Mouse (Mus musculus) layer of hippocampus, postnatal 36 days (tissue): Measurements from ENCODE around the gene Pdzd9. TPM values are rescaled to one million over a fixed set of nuclear protein-coding genes. Genes with fewer than 3 reads are reported as not detected.
A peak's percentile ranks its signal among the peaks of the same experiment; 100 is the strongest.
"Not testable (repeated sequence)": the region's sequence is repeated elsewhere in the genome, so short reads cannot be mapped to it uniquely, and the experiment has no call there.

Experiments
- DNase-seq, 2 experiments: peaks; one replicate each; pipeline ENCODE4 v3.0.0; 2022
- total RNA-seq, 2 experiments: library from RNA; stranded (reverse); gene quantifications; 2 replicates each; pipeline ENCODE4 v1.2.3; 2021

The Pdzd9 gene
- total RNA-seq = not detected

DNA sequence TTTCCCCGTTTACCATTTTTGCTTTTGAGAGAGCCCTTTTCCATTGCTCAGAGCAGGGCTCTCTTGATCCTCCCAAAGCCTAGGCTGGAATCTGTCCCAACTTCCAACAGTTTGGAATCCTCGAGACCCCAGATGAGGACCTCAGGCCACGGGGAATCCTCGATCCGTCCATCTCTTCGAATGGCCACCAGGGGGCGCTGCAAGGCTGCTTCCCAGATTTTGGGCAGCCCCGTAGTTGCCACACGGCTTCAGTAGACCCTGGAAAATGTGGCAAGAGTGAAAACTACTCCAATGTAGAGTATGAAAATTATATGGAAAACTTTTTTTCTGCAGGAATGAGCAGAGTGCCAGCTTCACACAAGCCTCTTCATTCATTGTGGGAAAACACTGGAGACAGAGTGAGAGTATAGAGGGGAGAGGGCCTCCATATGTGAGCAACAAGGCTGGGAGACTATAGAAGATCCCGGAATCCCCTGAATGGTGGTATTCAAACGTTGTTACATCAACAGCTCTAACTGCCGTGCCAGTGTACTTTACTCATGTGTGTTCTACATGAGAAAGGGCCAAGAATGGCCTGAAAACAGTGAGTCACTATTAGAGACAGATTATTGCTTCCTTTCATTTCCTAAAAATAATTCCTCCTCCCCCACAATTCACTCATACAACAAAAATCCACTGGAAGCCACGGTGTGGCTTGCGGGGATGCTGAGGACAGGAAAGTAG, at the start of gene Pdzd9:
Gene Pdzd9 (minus strand): TSS at position 191 of the 723 bp plus-strand sequence.
- peak; percentile 62 to 67 for DNase-seq

DNA sequence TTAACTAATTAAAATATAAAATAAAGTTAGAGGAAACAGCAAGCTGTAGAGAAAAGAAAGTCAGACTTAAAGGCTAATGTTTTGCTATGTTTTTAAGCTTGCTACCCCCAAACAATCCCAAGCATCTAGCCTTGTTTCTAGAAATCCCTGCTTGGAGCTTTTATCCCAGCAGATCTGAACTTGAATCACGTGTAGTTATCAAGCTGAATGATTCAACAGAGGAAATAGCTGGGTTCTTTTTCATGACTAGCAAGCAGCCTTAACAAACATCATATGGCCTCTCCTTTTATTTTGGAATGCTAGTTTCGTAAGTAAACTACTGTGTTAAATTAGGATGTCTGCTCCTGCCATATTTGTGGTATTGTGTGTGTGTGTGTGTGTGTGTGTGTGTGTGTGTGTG, 47.1 kb upstream of the Pdzd9 start:
- no peak for DNase-seq

DNA sequence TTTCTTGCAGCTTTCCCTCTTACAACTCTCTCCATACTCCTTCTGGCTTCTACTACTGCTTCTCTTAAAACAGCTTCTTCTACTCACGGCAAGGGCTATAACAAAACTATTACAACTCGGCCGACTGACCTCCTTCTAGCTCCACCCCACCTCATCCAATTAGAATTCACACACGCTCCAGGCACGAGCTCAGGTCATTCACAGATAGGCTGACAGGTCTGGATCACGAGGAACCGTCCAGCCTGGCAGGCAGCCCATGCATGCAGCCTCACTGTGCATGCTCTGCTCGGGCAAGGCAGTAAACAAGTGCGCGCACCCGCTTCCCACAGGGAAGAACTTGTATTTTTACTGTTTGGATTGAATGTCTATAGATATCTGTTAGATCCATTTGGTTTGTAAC, 43.8 kb upstream of the Pdzd9 start:
- DNase-seq = not testable (repeated sequence)

GRCm38 (mm10) chr7:120713225-120713624, 43.1 kb upstream of the Pdzd9 start:
- DNase-seq = no peak

DNA sequence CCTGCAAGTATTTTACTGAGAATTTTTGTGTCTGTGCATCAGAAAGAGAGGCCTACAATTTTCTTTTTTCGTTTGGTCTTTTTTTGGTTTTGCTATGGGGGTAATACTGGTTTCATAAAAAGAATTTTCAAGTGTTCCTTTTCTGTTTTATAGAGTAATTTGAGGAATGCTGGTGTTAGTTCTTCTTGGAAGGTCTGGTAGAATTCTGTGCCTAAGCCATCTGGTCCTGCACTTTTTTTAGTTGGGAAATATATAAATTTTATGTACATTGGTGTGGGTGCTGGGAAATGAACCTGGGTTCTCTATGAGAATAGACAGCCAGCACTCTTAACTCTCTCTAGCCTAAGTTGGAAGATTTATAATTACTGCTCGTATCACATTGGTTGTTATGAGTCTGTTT, 41.9 kb upstream of the Pdzd9 start:
- DNase-seq = no peak

DNA sequence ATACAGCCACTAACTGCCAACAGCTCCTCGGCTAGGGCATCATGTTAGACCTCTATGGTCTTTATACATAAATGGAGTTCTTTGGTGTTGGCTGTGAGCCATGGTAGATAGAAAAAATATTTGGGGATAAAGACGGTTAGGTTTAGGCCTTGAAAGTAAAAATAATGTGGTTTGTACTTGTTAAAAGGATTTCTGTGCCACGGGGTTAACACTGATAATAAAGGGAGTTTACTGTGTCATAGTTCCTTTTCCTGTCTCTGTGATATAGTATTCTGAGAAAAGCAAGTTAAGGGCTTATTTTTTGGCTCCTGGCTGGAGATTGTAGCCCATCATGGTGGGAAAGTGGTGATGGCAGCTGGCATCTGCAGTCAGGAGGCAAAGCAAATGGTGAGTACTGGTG, 33.7 kb upstream of the Pdzd9 start:
- no peak for DNase-seq

DNA sequence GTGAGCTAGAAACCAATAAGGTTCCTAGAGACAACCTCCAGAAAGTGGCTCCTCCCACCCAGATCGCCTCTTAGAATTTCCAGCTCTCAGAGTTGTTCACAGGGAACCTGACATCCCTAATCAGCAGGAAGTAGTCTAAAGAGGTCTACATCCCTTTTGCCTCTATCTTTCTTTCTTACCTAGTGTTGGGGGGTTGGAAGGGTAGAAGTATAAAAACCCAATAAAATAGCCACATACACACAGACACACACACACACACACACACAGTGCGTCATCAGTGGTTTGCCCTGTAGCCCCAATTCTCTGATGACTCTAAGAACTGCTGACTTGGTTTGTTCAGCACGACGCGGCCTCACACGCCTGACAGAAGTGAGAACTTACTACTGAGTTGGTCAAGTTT, 29.4 kb upstream of the Pdzd9 start:
- no peak for DNase-seq

DNA sequence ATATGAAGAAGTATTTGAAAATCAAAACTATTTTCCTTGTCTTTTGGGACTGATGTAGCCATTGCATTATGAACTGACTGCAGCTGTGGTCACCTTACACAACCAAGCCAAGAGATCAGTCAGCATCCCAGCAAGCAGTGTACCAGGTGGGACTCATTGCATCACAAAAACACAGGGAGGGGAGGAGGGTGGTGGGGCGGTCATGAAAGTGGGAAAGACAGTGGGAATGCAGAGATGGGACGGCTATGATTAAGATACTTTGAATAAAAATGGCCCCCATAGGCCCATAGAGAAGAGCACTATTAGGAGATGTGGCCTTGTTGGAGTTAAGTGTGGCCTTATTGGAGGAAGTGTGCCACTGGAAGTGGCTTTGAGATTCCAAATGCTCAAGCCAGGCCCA, 26.2 kb upstream of the Pdzd9 start:
- DNase-seq = no peak

DNA sequence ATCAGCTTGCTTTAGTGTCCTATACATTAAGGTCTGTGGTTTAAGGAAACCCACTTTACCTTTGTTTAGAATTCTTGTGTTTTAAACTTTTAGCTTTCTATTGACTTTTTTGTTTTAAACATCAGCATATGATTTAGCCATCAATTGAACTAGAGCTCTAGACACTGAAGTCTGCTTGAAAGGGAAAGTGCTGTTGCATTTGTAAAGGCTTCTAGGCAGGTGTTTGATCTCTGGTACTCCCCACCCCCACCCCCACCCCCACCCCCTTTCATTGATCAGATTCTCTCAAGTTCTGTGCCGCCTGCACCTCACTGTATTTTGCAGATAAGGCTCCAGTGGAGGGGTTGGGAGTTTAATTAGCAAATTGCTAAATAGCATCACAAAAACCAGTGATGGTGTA, 25.5 kb upstream of the Pdzd9 start:
- no peak for DNase-seq

- no peak for DNase-seq
Measured at GRCm38 (mm10) chr7:120695196-120695595, 25.1 kb upstream of the Pdzd9 start.

DNA sequence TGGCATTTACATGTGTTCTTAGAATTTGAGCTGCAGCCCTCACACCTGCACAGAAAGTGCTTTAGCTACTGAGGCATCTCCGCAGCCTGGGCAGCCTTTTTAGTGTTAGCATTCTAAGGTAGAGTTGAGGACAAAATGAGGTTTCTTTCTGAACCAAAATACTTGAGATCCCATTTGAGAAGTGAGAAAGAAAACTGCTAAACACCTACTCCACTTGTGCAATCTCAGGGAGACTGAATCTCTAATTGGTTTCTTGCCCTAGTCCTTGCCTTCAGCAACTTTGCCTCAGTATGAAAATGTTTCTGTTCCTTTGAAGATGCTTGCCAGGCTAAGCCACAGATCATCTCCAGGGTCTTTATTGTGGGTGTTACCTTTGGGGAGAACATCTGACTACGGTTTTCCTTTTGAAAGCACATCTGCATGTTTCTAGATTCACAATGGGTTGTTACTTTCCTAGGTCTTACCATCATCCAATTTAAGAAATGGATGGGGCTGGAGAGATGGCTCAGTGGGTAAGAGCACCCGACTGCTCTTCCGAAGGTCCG, 23.8 kb upstream of the Pdzd9 start:
- DNase-seq = no peak

GRCm38 (mm10) chr7:120690634-120691033, 20.5 kb upstream of the Pdzd9 start:
- DNase-seq = no peak

DNA sequence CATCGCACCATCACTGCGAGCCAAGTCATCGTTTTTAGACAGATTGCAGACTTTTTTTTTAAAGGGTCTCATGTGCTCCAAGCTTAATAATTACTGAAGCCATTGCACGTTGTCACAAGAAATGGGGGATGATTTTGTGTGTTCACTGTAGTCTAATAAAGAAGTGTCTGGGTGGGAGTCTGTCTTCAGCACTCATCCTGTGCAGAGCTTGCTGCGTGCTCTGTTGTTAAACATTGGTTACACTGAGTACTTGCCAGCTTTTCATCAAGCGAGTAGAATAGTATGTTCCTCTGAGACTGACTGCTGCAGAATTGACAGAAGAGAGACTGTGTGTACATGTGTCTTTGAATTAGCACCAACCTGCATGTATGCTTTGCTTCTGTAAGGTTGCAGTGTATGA, 15.1 kb upstream of the Pdzd9 start:
- peak in 1 of 2 experiments; percentile 13 for DNase-seq

- DNase-seq = peak in 1 of 2 experiments; percentile 18
Measured at GRCm38 (mm10) chr7:120684731-120685161, 14.6 kb upstream of the Pdzd9 start.

DNA sequence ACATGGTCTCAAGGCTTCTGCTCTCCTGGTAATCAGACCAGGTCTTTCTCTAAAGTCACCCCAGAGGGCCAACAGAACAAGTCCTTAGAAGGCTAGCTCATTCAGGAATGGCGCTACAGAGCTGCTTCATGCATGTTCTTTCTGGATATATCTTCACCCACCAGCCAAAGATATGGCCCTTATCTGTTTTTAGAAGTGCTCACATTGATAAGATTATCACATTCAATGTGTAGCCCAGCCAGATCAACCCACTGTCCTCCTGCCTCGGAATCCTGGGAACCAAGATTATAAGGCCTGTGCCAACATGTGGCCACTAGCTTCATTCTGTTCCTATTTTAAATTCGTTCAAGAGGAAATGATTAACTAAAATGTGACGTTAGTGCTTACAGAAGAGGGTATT, 11.9 kb upstream of the Pdzd9 start:
- DNase-seq = no peak

DNA sequence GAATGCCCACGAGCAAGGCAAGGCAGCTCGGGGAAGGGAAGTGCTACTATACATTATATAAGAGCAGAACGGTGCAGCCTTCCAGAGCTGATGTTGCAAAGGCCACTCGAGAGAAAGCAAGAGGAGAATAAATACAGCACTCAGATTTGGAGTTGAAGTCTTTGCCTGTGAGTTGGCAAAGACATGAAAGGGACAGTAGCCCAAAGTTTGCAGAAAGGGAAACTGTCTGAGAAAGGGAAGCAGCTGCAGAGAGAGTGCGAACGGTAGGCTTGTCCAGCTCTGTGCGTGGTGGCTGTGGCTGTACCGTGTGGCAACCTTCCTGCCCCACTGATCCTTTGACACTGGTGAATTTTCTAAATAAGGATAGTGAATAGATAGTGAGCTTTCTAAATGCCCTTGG, 8.9 kb upstream of the Pdzd9 start:
- no peak for DNase-seq

DNA sequence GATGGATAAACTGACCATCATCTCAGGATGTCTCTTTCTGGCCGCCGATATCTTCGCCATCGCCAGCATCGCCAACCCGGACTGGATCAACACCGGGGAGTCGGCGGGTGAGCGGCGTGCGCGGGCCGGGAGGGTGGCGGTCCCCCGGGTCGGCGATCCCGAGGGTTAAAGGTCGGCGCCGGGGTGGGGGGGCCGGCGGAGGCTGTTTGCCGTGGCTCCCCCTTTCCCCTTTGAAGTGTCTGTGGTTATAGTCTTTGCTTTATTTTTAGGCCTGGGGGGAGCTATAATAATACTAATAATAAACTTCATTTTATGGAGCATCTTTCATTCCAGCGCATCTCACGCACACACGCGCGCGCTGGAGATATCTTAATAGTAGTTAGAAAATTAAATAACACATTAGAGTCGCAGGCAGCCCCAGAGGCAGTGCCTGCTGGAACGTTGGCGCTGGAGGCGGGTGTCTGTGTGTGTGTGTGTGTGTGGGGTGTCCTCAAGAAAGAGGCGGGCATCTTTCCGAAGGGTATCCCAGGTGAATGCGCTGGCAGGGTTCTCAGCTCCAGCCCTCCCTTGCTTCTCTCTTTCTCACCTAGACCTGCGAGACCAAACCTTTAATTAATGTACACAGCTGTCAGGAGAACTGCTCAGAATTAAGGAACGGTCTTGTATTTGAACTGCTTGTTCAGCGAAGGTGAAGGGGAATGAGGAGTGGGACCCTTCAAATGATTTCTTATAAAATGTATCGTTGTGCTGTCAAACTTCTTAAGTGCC, 7.8 kb upstream of the Pdzd9 start:
- peak in 1 of 2 experiments; percentile 36 for DNase-seq

- peak; percentile 59 to 60 for DNase-seq
Measured at GRCm38 (mm10) chr7:120677001-120677643, 7.0 kb upstream of the Pdzd9 start, which contains the start of gene Mosmo. Gene Mosmo, plus strand, starts transcription at chr7:120677618.

- no peak for DNase-seq
Measured at GRCm38 (mm10) chr7:120671271-120671670, 1.1 kb upstream of the Pdzd9 start.

DNA sequence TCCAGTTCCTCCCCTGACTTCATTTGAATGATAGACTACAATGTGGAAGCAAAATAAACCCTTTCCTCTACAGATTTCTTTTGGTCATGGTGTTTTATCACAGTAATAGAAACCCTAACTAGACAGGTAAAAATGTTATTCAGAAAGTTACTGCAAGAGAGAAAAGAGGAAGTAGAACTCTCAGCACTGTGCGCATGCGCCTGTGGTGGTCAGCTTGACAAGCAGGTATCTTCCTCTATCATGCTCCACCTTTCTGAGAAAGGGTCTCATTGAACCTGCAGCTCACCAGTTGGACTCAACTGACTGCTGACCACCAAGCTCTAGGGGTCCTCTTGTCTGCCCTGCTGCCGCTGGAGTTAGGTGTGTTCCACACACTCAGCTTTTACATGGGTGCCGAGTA, 8.1 kb downstream of the Pdzd9 start:
- no peak for DNase-seq

DNA sequence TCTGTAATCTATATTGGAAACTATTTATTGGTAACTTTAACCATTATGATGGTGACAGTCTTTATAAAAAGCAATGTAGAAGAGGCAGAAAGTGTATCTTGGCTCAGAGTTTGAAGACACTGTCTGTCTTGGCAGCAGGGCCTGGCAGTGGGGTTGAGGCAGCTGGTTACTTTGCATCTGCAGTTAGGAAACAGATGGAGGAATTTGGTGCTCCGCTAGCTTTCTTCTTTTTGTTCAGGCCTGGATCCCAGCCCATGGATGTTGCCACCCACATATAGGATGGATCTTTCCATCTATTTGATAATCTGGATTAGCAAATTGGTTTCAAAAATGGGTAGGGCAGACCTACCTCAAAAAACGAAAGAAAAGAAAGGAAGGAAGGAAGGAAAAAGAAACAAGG, 22.3 kb downstream of the Pdzd9 start:
- DNase-seq = peak; percentile 51 to 53

- DNase-seq = no peak
Measured at GRCm38 (mm10) chr7:120643217-120643616, 26.9 kb downstream of the Pdzd9 start.

DNA sequence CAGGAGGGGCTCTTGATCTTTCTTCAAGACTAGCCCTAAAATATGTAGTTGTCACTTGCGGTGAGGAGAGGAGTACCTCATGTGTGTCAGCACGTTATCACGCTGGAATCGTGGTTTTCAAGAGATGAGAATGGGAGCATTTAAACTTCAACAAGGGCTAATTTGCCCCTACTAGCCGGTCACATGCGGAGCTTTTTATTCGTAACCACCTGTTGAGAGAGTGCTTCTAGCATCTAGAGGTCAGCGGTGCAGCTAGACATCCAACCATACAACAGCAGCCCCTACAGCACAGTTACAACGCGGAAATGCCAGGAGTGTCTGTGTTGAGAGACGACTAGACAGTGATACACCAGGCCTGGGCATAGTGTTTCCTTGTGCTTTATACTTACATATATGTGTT, 34.3 kb downstream of the Pdzd9 start:
- no peak for DNase-seq
